Mouse (Mus musculus) embryonic fibroblast, embryonic 13.5 days (primary cell): Measurements from ENCODE around the gene Zfp277.

Experiments
- CTCF ChIP-seq: IDR thresholded peaks from 2 replicates; pipeline ENCODE4 v1.5.1; 2011; ENCODE audit warnings: mild to moderate bottlenecking, control low read depth, low read length, moderate library complexity, borderline replicate concordance; ENCODE audit not compliant: insufficient read depth
- POLR2A ChIP-seq: IDR thresholded peaks from 2 replicates; pipeline ENCODE4 v1.6.1; 2011; ENCODE audit warnings: low read depth, mild to moderate bottlenecking, control low read depth, low read length, moderate library complexity

DNA sequence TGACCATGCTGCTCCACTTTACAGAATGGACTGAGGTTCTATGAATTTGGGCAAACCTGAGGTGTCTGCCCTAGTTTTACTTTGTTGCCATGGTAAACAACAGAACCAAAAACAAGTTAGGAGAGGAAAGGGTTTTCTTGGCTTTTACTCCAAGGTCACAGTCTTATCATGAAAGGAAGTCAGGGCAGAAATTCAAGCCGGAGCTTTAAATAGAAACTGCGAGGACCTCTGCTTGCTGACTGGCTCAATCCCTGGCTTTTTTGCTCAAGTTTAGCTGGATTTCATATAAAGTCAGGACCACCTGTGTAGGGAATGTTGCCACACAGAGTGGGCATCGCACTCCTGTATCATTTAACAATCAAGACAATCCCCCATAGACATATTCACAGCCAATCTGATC, 147.1 kb downstream of the Zfp277 start:
- TF ChIP-seq CTCF: no peak
- TF ChIP-seq POLR2A: no peak
